Mouse (Mus musculus) forebrain, embryonic 13.5 days (tissue): Measurements from ENCODE around the gene Atp6v1e1. TPM values are rescaled to one million over a fixed set of nuclear protein-coding genes. Genes with fewer than 3 reads are reported as not detected.

ENCODE experiments used
- microRNA-seq: library from miRNA; unstranded; fragments of <30 nt; microRNA quantifications from one replicate; pipeline ENCODE4, GENCODE M21; 2016
- polyA plus RNA-seq: library from polyadenylated mRNA; unstranded; fragments of >200 nt; fragmentation: Nextera tagmentation; extraction: Ambion mirVana; gene quantifications from 2 replicates; pipeline ENCODE4 v1.2.1, GENCODE M21; 2015

Gene Atp6v1e1
- polyA plus RNA-seq, 1 experiment from 2014 or later: 196 TPM

Small RNA genes within 50 kb of the gene (microRNA-seq; reads per million reads assigned to microRNA genes)
- not detected for gene Gm25193

Other genes starting within 250 kb of the Atp6v1e1 start
- gene Cecr2, start 156.4 kb downstream of the Atp6v1e1 start, polyA plus RNA-seq: 7.1 and 7.3 TPM in 2 replicates
- gene Slc25a18, start 49.2 kb downstream of the Atp6v1e1 start, polyA plus RNA-seq: 0.83 and 0.86 TPM in 2 replicates
- 32.5 and 40.4 TPM in 2 replicates for gene Bcl2l13, start 13.4 kb upstream of the Atp6v1e1 start, polyA plus RNA-seq
- 16.9 and 21.2 TPM in 2 replicates for gene Bid, start 94.1 kb upstream of the Atp6v1e1 start, polyA plus RNA-seq